Mouse (Mus musculus) Muller cell, postnatal 12 days (primary cell): Measurements from ENCODE around the gene Elavl3.
"Not testable (repeated sequence)": the region's sequence is repeated elsewhere in the genome, so short reads cannot be mapped to it uniquely, and the experiment has no call there.

Source experiments
- DNase-seq: peaks from one replicate; pipeline ENCODE4 v3.0.0-alpha.2; 2015; ENCODE audit errors: inconsistent ontology term

Gene Elavl3

DNA sequence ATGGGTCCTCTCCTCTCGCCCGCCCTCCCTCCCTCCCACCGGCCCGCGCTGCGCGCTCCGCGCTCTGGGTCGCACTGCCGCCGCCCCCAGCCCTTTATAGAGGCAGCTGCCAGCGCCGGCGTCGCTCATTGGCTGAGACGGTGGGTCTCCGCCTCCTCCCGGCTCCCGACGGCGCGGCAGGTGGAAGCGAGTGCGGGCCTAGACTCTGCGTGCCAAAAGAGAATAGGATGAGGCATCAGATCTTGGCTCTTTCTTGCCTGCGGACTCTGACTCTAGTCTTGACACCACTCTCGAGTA, at the start of gene Elavl3:
Elavl3 (minus strand) TSS at position 66 of the 297 bp plus-strand sequence.
- DNase-seq, result peak; percentile 12

GRCm38 (mm10) chr9:22099922-22100321, 48.1 kb upstream of the Elavl3 start:
- DNase-seq, result peak; percentile 36

DNA sequence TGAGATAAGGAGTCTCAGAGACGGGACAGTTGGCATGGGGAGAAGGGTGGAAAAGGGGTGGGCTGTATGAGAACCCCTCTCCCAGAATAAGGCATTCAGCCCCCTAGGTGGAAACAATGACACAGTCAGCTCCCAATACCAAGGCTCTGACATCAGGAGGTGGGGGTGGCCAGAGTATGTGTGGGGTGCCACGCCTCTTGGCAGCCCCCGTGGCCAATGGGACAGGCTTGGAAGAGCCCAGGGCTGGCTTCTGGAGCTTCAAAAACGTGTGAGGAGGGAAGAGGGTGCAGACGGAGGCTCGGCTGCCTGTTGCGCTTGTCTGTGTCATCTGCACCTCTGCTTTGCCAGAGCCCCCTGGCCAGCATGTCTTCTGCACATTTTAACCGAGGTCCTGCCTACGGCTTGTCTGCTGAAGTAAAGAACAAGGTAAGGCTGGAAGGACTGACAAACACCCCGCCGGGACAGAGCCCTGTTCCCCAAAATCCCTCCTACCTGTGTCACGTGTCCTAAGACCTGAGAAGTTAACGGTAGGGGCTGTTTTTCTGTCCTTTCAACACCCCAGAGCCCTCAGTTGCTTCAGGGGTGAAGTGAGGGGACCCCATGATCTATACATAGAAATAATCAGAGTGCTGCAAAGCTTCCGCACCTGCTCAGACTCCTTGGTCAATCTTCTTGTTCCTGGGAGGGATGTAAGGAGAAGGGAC, 47.3 kb upstream of the Elavl3 start, which contains the start of gene Cnn1:
Cnn1 (plus strand) TSS at position 224 of the 704 bp plus-strand sequence.
- peak; percentile 82 for DNase-seq

DNA sequence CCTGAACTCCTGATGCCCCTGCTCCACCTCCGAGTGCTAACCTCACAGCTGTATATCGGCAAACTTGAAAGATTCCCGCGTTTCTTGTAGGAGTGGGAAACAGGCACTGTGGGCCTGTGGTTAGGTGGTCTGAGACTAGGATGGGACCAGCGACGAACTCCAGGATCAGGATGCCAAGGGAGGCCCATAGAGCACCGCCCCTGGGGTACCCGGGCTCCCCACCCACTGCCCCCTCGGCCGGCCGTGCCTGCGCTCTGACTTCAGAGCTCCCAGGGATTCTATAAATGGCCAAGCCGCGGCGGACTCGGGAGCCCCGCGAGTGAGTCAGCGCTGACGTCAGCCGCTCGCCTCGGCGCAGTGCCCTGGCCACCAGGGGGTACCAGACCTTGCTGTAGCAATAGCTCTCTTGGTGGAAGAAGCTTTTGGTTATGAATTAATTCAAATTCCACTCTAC, 44.1 kb upstream of the Elavl3 start:
- peak; percentile 93 for DNase-seq

GRCm38 (mm10) chr9:22092746-22093145, 40.9 kb upstream of the Elavl3 start:
- DNase-seq, result no peak

DNA sequence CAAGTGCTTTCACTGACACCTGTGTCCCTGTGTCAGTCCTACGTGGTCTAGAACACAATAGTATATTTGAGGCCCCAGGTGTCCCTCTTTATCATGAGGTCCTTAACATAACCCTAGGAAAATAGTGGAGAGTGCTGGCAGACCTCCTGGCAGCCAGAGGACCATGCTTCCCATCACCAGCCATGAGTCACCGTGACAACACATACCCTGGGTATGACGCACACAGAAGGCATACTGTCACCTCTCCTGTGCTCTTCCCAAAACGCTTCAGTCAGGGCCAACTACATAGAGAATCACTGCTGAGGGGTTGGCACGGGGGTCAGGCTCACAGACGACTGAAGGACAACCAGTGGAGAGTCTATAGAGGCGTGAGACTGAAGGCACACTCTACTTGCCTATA, 38.2 kb upstream of the Elavl3 start:
- DNase-seq, result peak; percentile 62

GRCm38 (mm10) chr9:22089281-22089680, 37.5 kb upstream of the Elavl3 start:
- no peak for DNase-seq

GRCm38 (mm10) chr9:22087034-22087618, 35.3 kb upstream of the Elavl3 start:
- DNase-seq, result no peak

DNA sequence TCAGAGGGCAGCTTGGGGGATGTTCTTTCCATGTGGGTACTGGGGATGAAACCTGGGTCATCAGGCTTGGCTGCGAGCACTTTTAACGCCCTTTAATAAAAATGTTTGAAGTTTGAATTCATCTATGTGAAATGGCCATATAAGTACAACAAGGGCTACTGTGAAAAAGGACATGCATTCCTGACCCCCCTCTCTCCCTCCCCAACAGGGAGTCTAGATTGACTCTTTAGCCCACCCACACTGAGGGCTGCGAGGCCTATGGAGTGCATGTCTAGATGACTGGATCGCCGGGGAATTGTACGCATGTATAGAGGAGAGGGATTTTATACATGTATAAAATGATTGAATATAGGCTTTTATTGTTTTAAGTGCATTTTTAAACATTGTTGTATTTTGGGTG, 34.2 kb upstream of the Elavl3 start:
- peak; percentile 29 for DNase-seq

GRCm38 (mm10) chr9:22085022-22085834, 33.4 kb upstream of the Elavl3 start, which contains the start of gene Ecsit:
Gene Ecsit (minus strand): TSS chr9:22085438.
- peak; percentile 97 for DNase-seq

- no peak for DNase-seq
Observed at GRCm38 (mm10) chr9:22084667-22085021, 32.8 kb upstream of the Elavl3 start.

- no peak for DNase-seq
Observed at GRCm38 (mm10) chr9:22076223-22076622, 24.4 kb upstream of the Elavl3 start.

DNA sequence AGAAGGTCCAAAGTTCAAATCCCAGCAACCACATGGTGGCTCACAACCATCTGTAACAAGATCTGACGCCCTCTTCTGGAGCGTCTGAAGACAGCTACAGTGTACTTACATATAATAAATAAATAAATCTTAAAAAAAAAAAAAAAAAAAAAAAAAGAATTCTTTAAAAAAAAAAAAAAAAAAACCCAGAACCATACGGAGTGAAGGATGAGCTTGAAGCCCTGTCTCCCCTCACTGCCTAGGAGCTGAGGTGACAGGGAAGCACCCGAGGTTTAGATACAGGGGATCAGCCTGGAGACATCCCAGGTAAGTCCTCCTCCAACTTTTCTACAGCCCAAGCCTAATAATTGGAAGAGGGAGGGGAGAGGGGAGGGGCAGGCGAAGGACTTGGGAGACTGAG, 24.0 kb upstream of the Elavl3 start:
- not testable (repeated sequence) for DNase-seq

DNA sequence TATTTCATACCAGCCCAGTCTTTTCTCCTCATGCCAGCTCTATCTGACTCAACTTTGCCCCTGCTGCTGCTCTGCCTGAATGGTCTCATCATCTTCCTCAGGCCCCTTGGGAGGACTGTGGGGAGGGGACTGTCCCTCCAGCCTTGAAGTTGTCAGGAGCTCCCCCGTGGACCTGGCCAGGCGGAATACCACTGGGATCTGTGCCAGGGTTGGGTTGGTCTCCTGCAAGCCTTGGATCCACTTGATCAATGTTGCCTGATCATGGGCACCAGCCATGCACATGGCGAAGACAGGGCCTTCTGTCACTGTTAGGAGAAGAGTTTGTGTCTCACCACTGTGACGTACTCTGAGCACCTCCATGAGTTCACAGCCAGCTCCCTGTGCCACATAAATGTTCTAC, 20.5 kb upstream of the Elavl3 start:
- no peak for DNase-seq

DNA sequence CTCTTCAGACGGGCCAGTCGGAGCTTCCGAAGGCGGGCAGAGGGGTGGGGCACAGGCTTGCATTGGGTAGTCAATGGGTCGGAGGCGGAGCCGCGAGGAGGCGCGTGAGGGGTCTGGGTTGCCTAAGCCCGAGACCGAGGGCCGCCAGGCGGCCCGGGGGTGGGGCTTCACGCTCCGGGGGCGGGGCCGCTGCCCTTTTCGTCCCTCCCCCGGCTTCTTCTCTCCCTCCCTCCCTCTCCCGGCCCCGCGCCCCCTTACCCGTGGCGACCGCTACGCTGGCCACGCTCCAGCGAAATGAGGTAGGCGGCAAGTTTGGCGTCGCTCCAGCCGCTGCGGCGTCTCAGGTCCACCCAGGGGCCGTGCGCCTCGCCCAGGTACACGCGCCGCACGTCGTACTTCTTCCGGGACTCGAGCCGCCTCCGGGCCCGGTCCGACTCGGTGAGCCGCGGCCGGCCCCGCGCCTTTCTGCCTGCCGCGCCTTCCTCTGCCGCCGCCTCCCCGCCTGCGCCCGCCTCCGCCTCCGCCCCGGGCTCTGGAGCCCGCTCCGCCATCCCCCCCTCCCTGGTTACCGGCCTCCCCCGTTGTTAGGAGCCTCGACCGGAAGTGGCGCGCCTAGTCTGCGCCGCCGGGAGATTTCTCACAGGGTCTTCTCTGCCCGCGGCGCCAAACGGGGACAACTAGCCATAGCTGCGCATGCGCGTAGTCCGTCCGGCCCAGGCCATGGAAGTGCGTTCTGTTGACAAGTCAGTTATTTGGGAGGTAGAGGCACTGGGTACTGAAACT, 19.2 kb upstream of the Elavl3 start, which contains the start of the genes Gm49318 and Zfp653:
Gm49318 (minus strand) TSS at position 469 of the 783 bp plus-strand sequence.
Zfp653 (minus strand) TSS at position 586 of the 783 bp plus-strand sequence.
- peak; percentile 99 for DNase-seq

- DNase-seq, result no peak
Observed at GRCm38 (mm10) chr9:22069881-22070553, 18.2 kb upstream of the Elavl3 start.

- no peak for DNase-seq
Observed at GRCm38 (mm10) chr9:22067195-22067594, 15.4 kb upstream of the Elavl3 start.

- DNase-seq, result peak; percentile 58
Observed at GRCm38 (mm10) chr9:22066433-22066832, 14.6 kb upstream of the Elavl3 start.

- no peak for DNase-seq
Observed at GRCm38 (mm10) chr9:22065642-22066041, 13.8 kb upstream of the Elavl3 start.

DNA sequence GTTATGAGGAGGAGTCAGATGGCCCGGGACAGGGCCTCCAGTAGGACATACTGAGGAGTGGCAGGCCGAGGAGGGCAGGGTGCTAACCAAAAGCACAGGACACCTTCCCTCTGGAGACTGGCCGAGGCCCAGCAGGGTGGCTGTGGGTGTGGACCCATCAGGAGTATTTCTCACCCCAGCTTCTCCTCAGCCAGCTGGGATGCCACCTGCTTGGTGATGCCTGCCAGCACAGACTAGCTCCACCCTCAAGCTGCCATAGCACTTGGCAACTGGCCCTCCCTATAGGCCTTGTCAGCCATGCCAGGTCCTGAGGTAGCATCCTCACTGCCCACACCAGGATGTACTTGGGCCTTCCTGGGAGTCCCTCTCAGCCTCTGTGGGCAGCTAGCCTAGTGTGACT, 12.5 kb upstream of the Elavl3 start:
- DNase-seq, result no peak

DNA sequence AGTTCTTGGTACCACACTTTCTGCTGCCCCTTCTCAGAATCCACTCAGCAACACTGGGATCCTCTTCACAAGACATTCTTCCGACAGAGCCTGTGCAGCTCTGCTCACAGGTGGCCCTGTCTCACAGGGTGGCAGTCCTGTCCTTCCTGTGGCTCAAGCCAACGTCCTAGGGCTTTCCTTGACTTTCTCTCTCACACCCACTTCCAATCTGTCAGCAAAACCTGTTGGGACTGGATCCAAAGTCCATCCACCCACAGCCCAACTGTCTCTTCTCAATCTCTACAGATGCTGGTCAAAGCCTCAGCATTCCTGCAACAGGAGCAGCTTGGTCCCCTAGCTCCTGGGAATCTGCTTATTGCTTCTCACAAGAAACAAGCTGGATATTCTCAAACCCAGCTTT, 9.5 kb upstream of the Elavl3 start:
- DNase-seq, result no peak
